In the genomic region with DNA sequence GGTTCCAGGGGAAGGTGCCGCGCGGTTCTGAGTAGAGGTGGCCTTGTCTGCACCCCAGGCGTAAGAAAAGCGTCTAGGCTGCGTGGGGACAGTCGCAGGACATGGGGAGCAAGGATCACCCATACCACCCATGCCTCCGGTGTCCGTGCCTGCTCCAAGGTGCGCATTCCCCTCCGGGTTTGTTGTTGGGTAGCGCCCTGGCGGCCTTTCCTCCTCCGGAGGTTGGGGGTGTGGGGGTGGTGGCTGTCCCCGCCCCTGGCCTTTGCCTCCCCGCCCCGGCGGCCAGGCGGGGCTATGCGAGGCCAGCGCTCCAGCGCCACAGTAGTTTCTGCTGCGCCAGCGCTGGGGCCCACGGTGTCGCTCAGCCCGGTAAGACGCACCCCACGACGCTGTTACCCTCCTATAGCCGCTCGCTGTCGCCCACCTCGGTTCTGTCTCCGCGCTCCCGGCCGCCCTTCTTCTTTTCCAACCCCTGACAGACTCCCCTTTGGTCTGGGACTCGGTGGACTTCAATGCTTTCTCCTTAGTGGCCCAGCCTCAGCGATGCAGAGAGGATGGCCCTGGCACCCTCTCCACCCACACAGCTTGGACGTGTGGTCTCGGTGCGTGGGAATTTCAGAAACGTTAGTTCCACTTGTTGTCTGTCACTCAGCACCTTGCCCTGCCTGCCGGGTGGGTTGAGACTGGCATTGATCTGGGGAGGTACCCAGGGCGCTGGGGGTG, we compare ENCODE assay signal across 8 mouse cellular contexts. TPM values are rescaled to one million over a fixed set of nuclear protein-coding genes. Genes with fewer than 3 reads are reported as not detected.
DNase-seq lines count a peak whose midpoint lies in the region; ATAC-seq and TF ChIP-seq lines count a peak whose summit lies in the region.

A gene (plus strand): TSS at position 167 of the 723 bp plus-strand sequence.

- POLR2A ChIA-PET in Patski (lab: Charles Lee), result no interaction called here

- H3K4me3 ChIP-seq in hindbrain, embryonic 12.5 days, result peak within 1 kb of the TSS; percentile 43
- H3K4me3 ChIP-seq in macrophage (ENCODE audit: inconsistent target), result peak within 1 kb of the TSS; percentile 68

- ATAC-seq in Patski, result peak; percentile 96
- ATAC-seq in hindbrain, embryonic 12.5 days (ENCODE audit: low FRiP score), result peak; percentile 63

- H3K36me3 ChIP-seq in hindbrain, embryonic 12.5 days, result no peaks in the 10 kb centered on the region
- no peaks in the 10 kb centered on the region for H3K36me3 ChIP-seq in macrophage (ENCODE audit: inconsistent target)

- no peak within 1 kb of the TSS for H3K27ac ChIP-seq in hindbrain, embryonic 12.5 days
- peak within 1 kb of the TSS; percentile 61 for H3K27ac ChIP-seq in macrophage

- H3K79me2 ChIP-seq in macrophage (ENCODE audit: inconsistent target), result peaks cover 46% of the 10 kb centered on the region; the same call in 1 of the 2 replicates

- in situ Hi-C loops in Patski (cut with MboI; ENCODE audit: low pct_unique_long_range_greater_than_20kb), result no loop called here

- H3K9me3 ChIP-seq in hindbrain, embryonic 12.5 days (replicated peaks), result no peaks in the 10 kb centered on the region

- TF ChIP-seq CTCF in Patski (IDR thresholded peaks at IDR 0.05), result no peak

- H3K4me2 ChIP-seq in hindbrain, embryonic 12.5 days (replicated peaks), result peak within 1 kb of the TSS; percentile 84

- no peaks in the 10 kb centered on the region for H3K27me3 ChIP-seq in Patski
- H3K27me3 ChIP-seq in hindbrain, embryonic 12.5 days, result peaks cover 40% of the 10 kb centered on the region

- whole genome bisulfite sequencing in hindbrain, embryonic 12.5 days, result 1% methylated on average over 44 of the region's 46 CpGs
- 3% methylated on average over 46 of the region's 46 CpGs for WGBS in macrophage (ENCODE audit: missing documents)

- DNase-seq in Patski (ENCODE audit: low read depth, low spot score), result no peak
- peak; percentile 70 for DNase-seq in cerebellum, adult 9-11 months
- DNase-seq in frontal cortex, postnatal 36 days (ENCODE audit: low spot score in 2 of 2), result peak; percentile 21 to 24
- DNase-seq in layer of hippocampus, postnatal 36 days, result peak; percentile 33 to 34
- peak; percentile 7 for DNase-seq in right cerebral cortex, adult 18-20 months
- peak; percentile 76 for DNase-seq in urinary bladder, adult 2 months (ENCODE audit: low spot score)

- H3K9ac ChIP-seq in hindbrain, embryonic 12.5 days, result peak within 1 kb of the TSS; percentile 43

- CTCF ChIA-PET in Patski (lab: Charles Lee), result interaction anchor here (1.0 kb wide), 1 partner anchor 11 kb away, joined by 3 read pairs; no protein-coding TSS in a partner anchor

- H3K4me1 ChIP-seq in hindbrain, embryonic 12.5 days, result peaks cover 8% of the 10 kb centered on the region

RNA-seq across cellular contexts. Expression of the gene that starts here (rescaled TPM):
- polyA plus RNA-seq in Patski (2021) (11.4 TPM), macrophage (2018) (40.5 to 43.9 TPM (median 43.6 TPM) in 3 replicates)
- 3.1 and 3.8 TPM in 2 replicates for polyA plus RNA-seq in hindbrain, embryonic 12.5 days (2016; fragmentation: Nextera tagmentation; extraction: Ambion mirVana)
- 1 to 10 TPM; 5.3 to 5.9 TPM for total RNA-seq in layer of hippocampus, postnatal 36 days (2021)
- 10 to 100 TPM; 11.2 to 45.9 (median 25.5) TPM for total RNA-seq in macrophage (2018; cell fraction: chromatin; rRNA removed)
- total RNA-seq in macrophage (2018; cell fraction: cytosol; rRNA removed), result 10 to 100 TPM; 32.7 to 48.8 (median 40.0) TPM
- 10 to 100 TPM; 12.2 to 46.1 (median 26.5) TPM for total RNA-seq in macrophage (2018; cell fraction: nucleus; rRNA removed)
- polyA plus RNA-seq in urinary bladder, adult 2 months (2012; rRNA removed), result 87.2 and 91.2 TPM in 2 replicates
